8 mouse cellular contexts compared by ENCODE assay signal in genomic region chr2:30707099-30708000, GRCm38 (mm10).
DNase-seq lines count a peak whose midpoint lies in the region; ATAC-seq lines count a peak whose summit lies in the region.

No protein-coding gene starts in this region.

- peaks cover 42% of the 10 kb centered on the region for H3K4me1 ChIP-seq in forebrain, embryonic 14.5 days (ENCODE audit: control insufficient read depth, insufficient read depth, low read length)
- H3K4me1 ChIP-seq in limb, embryonic 11.5 days (ENCODE audit: control insufficient read depth, insufficient read depth, low read length), result peaks cover 48% of the 10 kb centered on the region
- peaks cover 48% of the 10 kb centered on the region for H3K4me1 ChIP-seq in midbrain, embryonic 14.5 days (ENCODE audit: control insufficient read depth, insufficient read depth, low read length)

- no peaks in the 10 kb centered on the region for H3K36me3 ChIP-seq in forebrain, embryonic 14.5 days (ENCODE audit: control insufficient read depth, insufficient read depth, low read length)
- no peaks in the 10 kb centered on the region for H3K36me3 ChIP-seq in limb, embryonic 11.5 days (ENCODE audit: control insufficient read depth, insufficient read depth, low read length)
- no peaks in the 10 kb centered on the region for H3K36me3 ChIP-seq in midbrain, embryonic 14.5 days (ENCODE audit: control insufficient read depth, insufficient read depth, low read length)

- peak overlapping the region; percentile 75 for H3K4me2 ChIP-seq in forebrain, embryonic 14.5 days (ENCODE audit: low read length)
- H3K4me2 ChIP-seq in limb, embryonic 11.5 days (ENCODE audit: low read depth, severe bottlenecking), result peak overlapping the region; percentile 66
- peak overlapping the region; percentile 67 for H3K4me2 ChIP-seq in midbrain, embryonic 14.5 days (ENCODE audit: low read length)

- H3K4me3 ChIP-seq in forebrain, embryonic 14.5 days (ENCODE audit: low read depth, low read length), result peak overlapping the region; percentile 28
- H3K4me3 ChIP-seq in limb, embryonic 11.5 days (ENCODE audit: low read depth, low read length), result peak overlapping the region; percentile 30
- peak overlapping the region; percentile 29 for H3K4me3 ChIP-seq in midbrain, embryonic 14.5 days (replicated peaks; ENCODE audit: low read depth, low read length)

- peak; percentile 54 for DNase-seq in cerebellum, adult 11 months
- DNase-seq in brain, adult 2 months (ENCODE audit: low read depth, low spot score), result peak; percentile 73
- peak; percentile 66 for DNase-seq in forebrain, embryonic 14.5 days (ENCODE audit: low spot score)
- DNase-seq in limb, embryonic 11.5 days (ENCODE audit: low spot score), result peak; percentile 72
- peak; percentile 62 for DNase-seq in midbrain, embryonic 14.5 days
- DNase-seq in thymus, postnatal 25 days, result peak; percentile 74

- H3K9ac ChIP-seq in forebrain, embryonic 14.5 days (ENCODE audit: low read length), result peak overlapping the region; percentile 78
- H3K9ac ChIP-seq in limb, embryonic 11.5 days (ENCODE audit: low read length), result peak overlapping the region; percentile 76
- peak overlapping the region; percentile 63 for H3K9ac ChIP-seq in midbrain, embryonic 14.5 days (replicated peaks; ENCODE audit: low read length)

- ATAC-seq in cerebellum, adult (ENCODE audit: insufficient number of reproducible peaks, low FRiP score, low TSS enrichment), result no peak
- no peak for ATAC-seq in forebrain, embryonic 14.5 days
- ATAC-seq in hematopoietic stem cell, adult 5-6 weeks (replicated peaks in 1 of 2; ENCODE audit: insufficient read depth in 1 of 2, low FRiP score in 2 of 2, low TSS enrichment in 1 of 2, low read depth in 1 of 2, poor library complexity in 2 of 2, severe bottlenecking in 2 of 2), result peak; percentile 10 to 33; a peak in 1 of 4 replicates
- ATAC-seq in limb, embryonic 11.5 days (ENCODE audit: insufficient number of reproducible peaks, low FRiP score, low TSS enrichment, low read depth), result peak; percentile 41
- ATAC-seq in midbrain, embryonic 14.5 days (ENCODE audit: low FRiP score, low TSS enrichment), result 0 out of 2 replicates have a peak, but pooled peaks have one; percentile 1

- H3K27me3 ChIP-seq in forebrain, embryonic 14.5 days (replicated peaks; ENCODE audit: control insufficient read depth, insufficient read depth, low read length), result no peaks in the 10 kb centered on the region
- H3K27me3 ChIP-seq in limb, embryonic 11.5 days (ENCODE audit: control insufficient read depth, insufficient read depth, low read length), result no peaks in the 10 kb centered on the region
- no peaks in the 10 kb centered on the region for H3K27me3 ChIP-seq in midbrain, embryonic 14.5 days (ENCODE audit: control insufficient read depth, insufficient read depth, low read length)

- H3K27ac ChIP-seq in forebrain, embryonic 14.5 days (ENCODE audit: low read depth, low read length), result peak overlapping the region; percentile 99
- peak overlapping the region; percentile 98 for H3K27ac ChIP-seq in limb, embryonic 11.5 days (replicated peaks; ENCODE audit: low read depth, low read length)
- peak overlapping the region; percentile 97 for H3K27ac ChIP-seq in midbrain, embryonic 14.5 days (replicated peaks; ENCODE audit: low read depth, low read length)

- H3K9me3 ChIP-seq in forebrain, embryonic 14.5 days (replicated peaks; ENCODE audit: control insufficient read depth, low read length), result no peaks in the 10 kb centered on the region
- no peaks in the 10 kb centered on the region for H3K9me3 ChIP-seq in limb, embryonic 11.5 days (ENCODE audit: control insufficient read depth, low read length)
- H3K9me3 ChIP-seq in midbrain, embryonic 14.5 days (ENCODE audit: control insufficient read depth, low read length), result no peaks in the 10 kb centered on the region

- 4% methylated on average over 42 of the region's 44 CpGs for WGBS in forebrain, embryonic 14.5 days
- 3% methylated on average over 44 of the region's 44 CpGs for WGBS in limb, embryonic 11.5 days
- 3% methylated on average over 44 of the region's 44 CpGs for WGBS in midbrain, embryonic 14.5 days

Comparison
In these comparisons a context has a peak if more than half of its experiments do, and no peak if none do; other contexts are left out.
1. ATAC-seq: peak in hematopoietic stem cell, adult 5-6 weeks (2 of 2), limb, embryonic 11.5 days (single experiment) and midbrain, embryonic 14.5 days (single experiment); none in cerebellum, adult (single experiment) and forebrain, embryonic 14.5 days (single experiment).
2. Peak in every context shown above with its lines, with median percentiles within 50 percentile points of each other: DNase-seq, H3K27ac ChIP-seq, H3K4me2 ChIP-seq, H3K4me3 ChIP-seq and H3K9ac ChIP-seq.